Mouse (Mus musculus) olfactory bulb, adult 2 months (tissue): ENCODE results near the gene Cetn4.

Experiments
- CTCF ChIP-seq: fragments of 200-500 bp; IDR thresholded peaks from 2 replicates; pipeline ENCODE4 v1.5.1; 2012; ENCODE audit warnings: low read depth, mild to moderate bottlenecking, low read length, moderate library complexity; ENCODE audit not compliant: insufficient read depth
- POLR2A ChIP-seq: fragments of 200-500 bp; IDR thresholded peaks from 2 replicates; pipeline ENCODE4 v1.6.1; 2012; ENCODE audit warnings: mild to moderate bottlenecking, low read depth, low read length, moderate library complexity; ENCODE audit not compliant: insufficient read depth

DNA sequence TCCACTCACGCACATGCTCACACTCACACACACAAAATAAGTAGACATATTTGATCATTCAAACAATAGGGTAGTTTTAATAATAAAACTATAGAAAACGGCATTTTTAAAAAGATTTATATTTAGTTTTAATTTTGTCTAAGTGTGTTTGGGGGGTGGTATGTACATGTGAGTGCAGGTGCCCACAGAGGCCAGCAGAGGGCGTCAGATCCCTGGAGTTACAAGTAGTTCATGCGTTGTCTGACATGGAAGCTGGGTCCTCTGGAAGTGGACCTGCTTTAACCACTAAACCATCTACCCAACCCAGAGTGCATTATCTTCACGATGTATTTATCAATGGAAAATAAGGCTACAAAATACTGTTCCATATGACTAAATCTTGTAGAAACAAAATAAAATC is 28.6 kb upstream of the Cetn4 start:
- TF ChIP-seq CTCF (no peak), POLR2A (no peak)
